Mouse (Mus musculus) CD4-positive naive resting alpha-beta T cell, adult 76 days (primary cell): ENCODE results near the gene Rgr. TPM values are rescaled to one million over a fixed set of nuclear protein-coding genes. Genes with fewer than 3 reads are reported as not detected.

ENCODE experiments used
- total RNA-seq: library from RNA; stranded (reverse); gene quantifications from one replicate; pipeline ENCODE4 v1.2.4, GENCODE M21; 2023

Rgr gene
- total RNA-seq = not detected

DNA sequence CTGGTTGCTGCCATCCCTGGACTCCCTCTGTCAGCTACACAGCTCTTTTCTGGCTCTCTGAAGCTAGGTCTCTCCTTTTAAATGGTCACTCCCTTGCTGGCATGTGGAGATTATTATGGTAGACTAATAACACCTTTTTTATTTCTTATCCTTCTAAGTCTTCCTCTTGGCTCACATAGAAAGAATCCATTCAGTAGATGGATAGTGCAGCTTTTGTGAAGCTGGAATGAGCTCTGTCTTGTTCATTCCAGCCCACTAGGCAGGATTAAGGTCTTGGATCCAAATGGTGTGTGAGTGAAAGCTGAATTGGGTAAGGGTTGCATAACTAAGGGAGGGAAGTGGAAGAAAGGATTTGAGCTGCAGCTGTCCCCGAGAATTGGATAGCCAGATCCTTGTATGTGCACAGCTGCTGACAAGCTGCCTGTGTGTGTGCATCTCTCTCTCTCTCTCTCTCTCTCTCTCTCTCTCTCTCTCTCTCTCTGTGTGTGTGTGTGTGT lies at the start of gene Rgr:
TSS of gene Rgr (minus strand) at position 51 of the 497 bp plus-strand sequence.

GRCm38 (mm10) chr14:37097956-37098530 lies 49.3 kb upstream of the Rgr start, which contains the start of gene Cdhr1:
TSS of gene Cdhr1 (minus strand) at chr14:37098347.

DNA sequence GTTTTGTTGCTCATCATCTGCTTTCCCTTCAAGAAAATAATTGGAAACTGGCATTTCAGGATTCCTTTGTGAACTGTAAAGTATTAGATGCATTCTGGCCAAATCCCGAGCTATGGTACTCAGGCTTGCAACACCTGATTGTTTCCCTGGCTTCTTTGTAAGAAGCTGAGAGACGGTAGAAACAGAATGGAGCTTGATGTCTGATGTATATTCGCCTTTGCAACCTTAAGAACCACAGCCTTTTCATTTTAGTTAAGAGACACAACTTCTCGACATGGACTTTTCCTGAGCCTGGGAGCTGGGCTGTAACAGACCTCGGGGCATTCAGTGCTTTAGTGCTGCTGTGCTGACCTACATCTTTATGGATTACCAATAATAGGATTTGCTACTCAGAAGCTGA lies 18.9 kb upstream of the Rgr start, which contains the start of gene Lrit2:
TSS of gene Lrit2 (plus strand) at position 301 of the 400 bp plus-strand sequence.

Other genes starting within 250 kb of the Rgr start
- 37.9 TPM for gene Ccser2, start 80.2 kb downstream of the Rgr start, total RNA-seq
- gene Lrit1, start 5.9 kb upstream of the Rgr start, total RNA-seq = not detected
- not detected for gene Lrit2, start 19.0 kb upstream of the Rgr start, total RNA-seq
- not detected for gene Cdhr1, start 49.4 kb upstream of the Rgr start, total RNA-seq
- gene 2610528A11Rik, start 65.1 kb upstream of the Rgr start, total RNA-seq = not detected
- 185 TPM for gene Ghitm, start 86.3 kb upstream of the Rgr start, total RNA-seq